Mouse (Mus musculus): ENCODE measurements around the gene Sptbn1. TPM values are rescaled to one million over a fixed set of nuclear protein-coding genes. Genes with fewer than 3 reads are reported as not detected.

Sptbn1 gene
- total RNA-seq, 1 experiment from 2014 or later, result 123 TPM

- no peak for ATAC-seq (replicated peaks; ENCODE audit: insufficient number of reproducible peaks, low FRiP score, low TSS enrichment, poor library complexity, severe bottlenecking)
Observed at GRCm38 (mm10) chr11:30184527-30184926, 83.4 kb downstream of the Sptbn1 start.

DNA sequence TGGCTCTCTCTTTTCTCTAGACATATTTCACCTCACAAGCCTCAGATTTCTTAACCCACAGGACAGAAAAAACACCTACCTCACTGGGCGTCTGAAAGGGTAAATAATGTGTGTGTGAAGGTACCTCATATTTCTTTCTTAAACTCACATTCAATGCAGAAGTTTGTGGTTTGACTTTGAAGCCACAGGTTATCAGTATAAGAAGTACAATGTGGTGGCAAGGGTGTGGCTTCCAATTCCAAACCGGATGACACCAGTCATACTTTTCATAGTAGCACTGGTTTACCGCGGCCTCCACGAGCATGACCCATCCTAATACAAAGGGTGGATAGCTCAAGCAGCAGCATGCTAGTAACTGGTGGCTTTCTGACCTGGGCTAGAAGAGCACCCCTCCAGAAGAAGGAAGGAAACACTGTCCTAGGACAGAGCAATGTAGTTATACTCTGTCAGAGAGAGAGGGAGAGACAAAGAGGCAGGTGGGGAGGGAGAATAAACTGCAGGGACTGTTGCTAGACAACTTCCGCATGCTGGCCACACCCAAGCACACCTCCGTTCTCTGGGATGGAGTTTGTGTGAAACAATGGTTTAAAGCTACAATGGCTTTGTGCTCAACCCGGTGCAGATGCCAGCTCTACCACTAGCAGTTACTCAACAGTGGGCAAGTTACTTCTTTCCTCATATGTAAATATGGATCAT lies 85.1 kb downstream of the Sptbn1 start:
- peak; percentile 79 for ATAC-seq (replicated peaks; ENCODE audit: insufficient number of reproducible peaks, low FRiP score, low TSS enrichment, poor library complexity, severe bottlenecking)

DNA sequence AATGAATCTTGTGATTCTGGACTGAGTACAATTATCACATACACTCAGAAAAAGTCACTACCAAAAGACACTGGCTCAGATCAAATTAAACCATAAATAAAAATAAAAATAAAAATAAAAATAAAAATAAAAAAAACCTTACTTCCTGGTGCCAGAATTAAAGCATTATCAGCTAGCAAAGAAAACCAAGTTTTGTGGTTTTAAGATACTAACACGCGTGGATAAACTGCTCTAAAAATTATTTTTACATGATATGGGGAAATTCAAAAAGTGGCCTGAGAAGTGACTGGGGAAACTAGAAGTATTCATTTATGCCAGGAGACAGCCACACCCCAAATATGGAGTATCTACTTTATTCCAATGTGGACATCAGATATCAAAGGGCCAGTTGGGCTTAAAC lies 89.8 kb downstream of the Sptbn1 start:
- no peak for ATAC-seq (replicated peaks; ENCODE audit: insufficient number of reproducible peaks, low FRiP score, low TSS enrichment, poor library complexity, severe bottlenecking)

DNA sequence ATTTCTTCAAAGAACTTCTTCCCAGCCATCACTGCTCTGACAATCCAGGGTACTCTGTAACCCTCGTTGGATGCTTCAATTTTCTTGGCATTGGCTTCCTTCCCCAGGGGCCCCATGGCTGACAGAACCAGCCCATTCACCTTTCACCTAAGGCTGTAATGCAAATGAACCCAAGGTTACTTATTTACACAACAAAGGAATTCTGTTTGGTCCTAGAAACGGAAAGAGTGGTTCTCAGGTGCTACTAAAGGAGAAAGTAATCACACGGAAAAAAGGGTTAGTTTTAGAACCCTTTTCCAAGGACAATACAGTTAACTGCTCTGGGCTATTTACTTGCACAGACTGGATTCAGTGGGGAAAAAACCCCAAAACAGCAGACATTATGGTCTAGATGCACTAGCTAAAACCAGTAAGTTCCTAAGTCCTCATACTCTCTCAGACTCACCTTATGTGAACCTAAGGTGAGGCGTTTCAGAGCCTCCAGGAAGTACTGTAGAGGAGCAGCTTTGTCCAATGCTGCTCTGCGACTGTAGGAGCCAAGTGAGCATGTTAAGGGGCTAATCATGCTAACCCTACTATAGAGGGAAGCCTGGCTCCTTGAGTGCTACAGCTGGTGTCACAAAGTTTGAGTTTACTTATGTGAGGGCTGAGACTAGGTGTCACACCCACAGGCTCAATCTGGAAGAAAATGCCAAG lies 90.7 kb downstream of the Sptbn1 start:
- no peak for ATAC-seq (replicated peaks; ENCODE audit: insufficient number of reproducible peaks, low FRiP score, low TSS enrichment, poor library complexity, severe bottlenecking)

- no peak for ATAC-seq (replicated peaks; ENCODE audit: insufficient number of reproducible peaks, low FRiP score, low TSS enrichment, poor library complexity, severe bottlenecking)
Observed at GRCm38 (mm10) chr11:30176111-30176510, 91.9 kb downstream of the Sptbn1 start.

DNA sequence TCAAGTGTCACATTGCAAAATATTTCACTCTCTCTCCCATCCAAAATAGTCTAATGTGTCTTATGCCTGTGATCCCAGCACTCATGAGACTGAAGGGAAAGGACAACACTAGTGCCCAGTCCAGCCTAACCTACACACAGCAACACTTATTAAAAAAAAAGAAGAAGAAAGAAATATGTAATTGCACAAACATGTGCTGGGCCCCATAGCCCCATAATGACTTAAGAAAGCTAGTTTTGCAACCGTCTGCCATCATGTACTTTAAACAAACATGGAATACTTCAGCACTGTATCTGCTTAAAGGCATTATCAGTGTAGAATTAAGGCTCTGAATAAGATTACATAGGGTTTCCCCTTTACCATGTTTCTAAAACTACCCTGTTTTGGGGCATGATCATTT lies 92.4 kb downstream of the Sptbn1 start:
- 0 out of 2 replicates have a peak, but pooled peaks have one; percentile 40 for ATAC-seq (replicated peaks; ENCODE audit: insufficient number of reproducible peaks, low FRiP score, low TSS enrichment, poor library complexity, severe bottlenecking)

DNA sequence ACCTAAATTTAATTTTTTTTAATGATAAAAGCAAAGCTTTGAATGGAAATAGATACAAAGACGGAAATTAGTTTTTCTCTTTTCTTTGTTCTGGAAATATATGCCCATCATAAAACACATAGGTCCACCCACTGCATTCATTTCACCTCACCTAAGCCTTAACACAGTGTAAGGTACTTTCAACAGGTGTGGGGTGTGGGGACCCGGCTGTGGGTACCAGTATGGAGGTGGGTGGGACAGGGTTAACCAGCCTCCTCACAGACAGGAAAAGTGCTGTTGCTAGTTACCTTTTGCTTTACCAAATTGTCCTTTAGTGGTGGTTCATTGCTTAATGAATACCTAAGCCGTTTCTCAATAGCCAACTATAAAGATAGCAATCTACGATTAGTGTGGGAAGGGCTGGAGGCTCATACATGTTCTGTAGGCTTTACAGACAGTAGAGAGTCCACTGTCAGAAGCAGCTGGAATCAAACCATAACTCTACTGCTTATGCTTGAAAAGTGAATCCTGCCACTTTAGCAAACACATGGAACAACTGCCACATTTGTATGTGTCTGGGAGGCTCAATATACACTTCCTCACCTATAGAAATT lies 96.3 kb downstream of the Sptbn1 start:
- ATAC-seq (replicated peaks; ENCODE audit: insufficient number of reproducible peaks, low FRiP score, low TSS enrichment, poor library complexity, severe bottlenecking), result no peak

- no peak for ATAC-seq (replicated peaks; ENCODE audit: insufficient number of reproducible peaks, low FRiP score, low TSS enrichment, poor library complexity, severe bottlenecking)
Observed at GRCm38 (mm10) chr11:30171184-30171583, 96.8 kb downstream of the Sptbn1 start.

- ATAC-seq (replicated peaks; ENCODE audit: insufficient number of reproducible peaks, low FRiP score, low TSS enrichment, poor library complexity, severe bottlenecking), result no peak
Observed at GRCm38 (mm10) chr11:30166551-30166922, 101.4 kb downstream of the Sptbn1 start.

DNA sequence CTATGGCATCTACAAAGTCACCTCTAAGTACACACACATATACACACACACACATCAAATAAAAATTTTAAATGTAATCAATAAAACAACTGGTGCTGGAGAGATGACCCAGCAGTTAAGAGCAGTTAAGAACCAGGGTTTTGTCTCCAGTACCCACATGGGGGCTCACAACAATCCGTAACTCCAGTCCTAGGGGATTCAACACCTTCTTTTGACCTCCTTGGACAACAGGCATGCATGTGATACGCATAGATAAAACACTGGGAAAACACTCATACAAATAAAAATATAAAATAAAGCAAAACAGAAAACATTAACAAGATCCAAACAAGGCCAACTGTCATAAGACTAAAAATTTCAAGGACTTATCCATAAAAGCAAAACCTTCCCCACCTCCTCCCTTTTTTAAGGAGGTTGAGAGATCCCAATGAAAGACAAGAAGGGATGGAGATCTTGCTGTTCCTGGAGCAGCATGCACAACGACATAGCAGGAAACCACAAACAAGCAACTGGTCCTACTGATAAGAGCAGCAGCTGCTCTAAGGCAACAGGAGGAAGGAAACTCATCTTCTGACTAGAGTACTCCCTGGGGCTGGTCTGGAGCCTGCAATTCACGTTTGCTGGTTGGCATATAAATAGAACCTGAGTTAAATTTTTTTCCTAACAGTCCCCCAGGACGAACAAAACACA lies 102.0 kb downstream of the Sptbn1 start:
- ATAC-seq (replicated peaks; ENCODE audit: insufficient number of reproducible peaks, low FRiP score, low TSS enrichment, poor library complexity, severe bottlenecking), result no peak

- no peak for ATAC-seq (replicated peaks; ENCODE audit: insufficient number of reproducible peaks, low FRiP score, low TSS enrichment, poor library complexity, severe bottlenecking)
Observed at GRCm38 (mm10) chr11:30164515-30165214, 103.3 kb downstream of the Sptbn1 start.

DNA sequence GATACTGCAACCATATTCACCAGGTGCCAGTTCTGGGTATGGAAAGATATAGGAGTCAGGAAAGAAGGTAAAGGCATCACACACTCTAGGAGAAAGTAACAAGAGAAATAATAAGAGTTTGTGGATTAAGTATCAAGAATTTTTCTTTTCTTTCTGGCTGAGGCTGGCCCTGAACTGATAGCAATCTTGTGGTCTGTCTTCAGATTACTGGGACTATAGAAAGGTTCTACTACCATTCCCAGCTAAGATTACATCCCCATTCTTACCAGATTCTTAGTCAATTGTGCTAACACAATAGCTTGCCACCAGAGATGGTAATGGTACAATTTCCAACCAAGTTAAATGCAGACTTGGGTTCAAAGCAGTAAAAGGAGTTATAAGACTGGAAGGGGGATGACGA lies 104.1 kb downstream of the Sptbn1 start:
- ATAC-seq (replicated peaks; ENCODE audit: insufficient number of reproducible peaks, low FRiP score, low TSS enrichment, poor library complexity, severe bottlenecking), result no peak

- ATAC-seq (replicated peaks; ENCODE audit: insufficient number of reproducible peaks, low FRiP score, low TSS enrichment, poor library complexity, severe bottlenecking), result no peak
Observed at GRCm38 (mm10) chr11:30163081-30163480, 104.9 kb downstream of the Sptbn1 start.

GRCm38 (mm10) chr11:30161744-30162143 lies 106.2 kb downstream of the Sptbn1 start:
- no peak for ATAC-seq (replicated peaks; ENCODE audit: insufficient number of reproducible peaks, low FRiP score, low TSS enrichment, poor library complexity, severe bottlenecking)

DNA sequence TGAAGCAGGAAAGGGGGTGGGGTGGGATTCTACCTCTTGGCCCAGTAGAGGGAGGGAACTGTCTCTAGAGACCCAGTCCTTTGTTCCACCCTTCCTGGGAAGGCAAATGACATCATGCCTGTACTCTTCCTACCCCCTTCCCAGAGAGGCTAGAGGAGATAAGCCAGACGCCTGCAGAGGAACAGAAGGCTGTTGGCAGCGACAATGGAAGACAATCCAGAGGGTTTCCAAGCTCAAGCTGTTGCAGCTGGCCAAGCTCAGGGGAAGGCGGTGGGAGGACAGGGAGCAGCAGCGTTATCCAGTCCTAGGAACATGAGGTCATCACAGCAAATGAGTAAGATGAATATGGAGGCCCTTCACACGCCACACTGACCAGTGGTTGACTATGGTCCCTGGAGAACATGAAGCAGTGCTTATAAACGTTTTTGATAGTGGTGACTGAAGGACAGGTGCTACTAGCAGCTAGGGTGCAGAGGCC lies 106.8 kb downstream of the Sptbn1 start:
- ATAC-seq (replicated peaks; ENCODE audit: insufficient number of reproducible peaks, low FRiP score, low TSS enrichment, poor library complexity, severe bottlenecking), result 0 out of 2 replicates have a peak, but pooled peaks have one; percentile 9

- ATAC-seq (replicated peaks; ENCODE audit: insufficient number of reproducible peaks, low FRiP score, low TSS enrichment, poor library complexity, severe bottlenecking), result no peak
Observed at GRCm38 (mm10) chr11:30160625-30161172, 107.3 kb downstream of the Sptbn1 start.

GRCm38 (mm10) chr11:30159545-30160255 lies 108.3 kb downstream of the Sptbn1 start:
- ATAC-seq (replicated peaks; ENCODE audit: insufficient number of reproducible peaks, low FRiP score, low TSS enrichment, poor library complexity, severe bottlenecking), result no peak
